Mouse (Mus musculus) stomach, embryonic 14.5 days (tissue): ENCODE data around the gene Rab29. TPM values are rescaled to one million over a fixed set of nuclear protein-coding genes. Genes with fewer than 3 reads are reported as not detected.

ENCODE experiments used
- polyA plus RNA-seq: library from polyadenylated mRNA; unstranded; fragments of >200 nt; fragmentation: Nextera tagmentation; extraction: Ambion mirVana; gene quantifications from 2 replicates; pipeline ENCODE4 v1.2.1, GENCODE M21; 2014

Rab29 gene
- polyA plus RNA-seq, 1 experiment from 2014 or later: 20.9 TPM

Other genes with a start within 250 kb of the Rab29 start
- 46.8 and 56.0 TPM in 2 replicates for gene Ctse, start 228.9 kb upstream of the Rab29 start, polyA plus RNA-seq
- 3.9 and 4.4 TPM in 2 replicates for gene Rab7b, start 178.5 kb upstream of the Rab29 start, polyA plus RNA-seq
- gene Slc26a9, start 123.2 kb upstream of the Rab29 start, polyA plus RNA-seq: 3.3 and 6.4 TPM in 2 replicates
- 2.5 and 2.6 TPM in 2 replicates for gene Pm20d1, start 69.8 kb upstream of the Rab29 start, polyA plus RNA-seq
- gene Slc41a1, start 39.7 kb upstream of the Rab29 start, polyA plus RNA-seq: 9.0 and 10.0 TPM in 2 replicates
- 58.6 and 61.2 TPM in 2 replicates for gene Nucks1, start 43.3 kb downstream of the Rab29 start, polyA plus RNA-seq
- 3.8 and 4.7 TPM in 2 replicates for gene Slc45a3, start 95.7 kb downstream of the Rab29 start, polyA plus RNA-seq
- gene Elk4, start 140.4 kb downstream of the Rab29 start, polyA plus RNA-seq: 35.7 and 38.2 TPM in 2 replicates
- gene Mfsd4a, start 200.8 kb downstream of the Rab29 start, polyA plus RNA-seq: 14.5 and 16.5 TPM in 2 replicates